Mouse (Mus musculus) forebrain, embryonic 13.5 days (tissue): ENCODE measurements around the gene Otx1. TPM values are rescaled to one million over a fixed set of nuclear protein-coding genes. Genes with fewer than 3 reads are reported as not detected.

Experiments used
- ATAC-seq: fragments of 200-750 bp; cut with Nextera tagmentation; 2 replicates; pipeline ENCODE4 v1.8.0; 2017
- H3K27ac ChIP-seq: fragments of 300-500 bp; sonication (generic); 2 replicates; pipeline ENCODE4 v1.5.1; 2015; ENCODE audit warnings: inconsistent platforms, mild to moderate bottlenecking, moderate library complexity
- H3K27me3 ChIP-seq: fragments of 300-500 bp; sonication (generic); 2 replicates; pipeline ENCODE4 v1.6.1; 2015; ENCODE audit warnings: mild to moderate bottlenecking, inconsistent platforms
- H3K36me3 ChIP-seq: fragments of 300-500 bp; sonication (generic); 2 replicates; pipeline ENCODE4 v1.6.1; 2015; ENCODE audit warnings: mild to moderate bottlenecking, inconsistent platforms; ENCODE audit not compliant: poor library complexity, severe bottlenecking
- H3K4me1 ChIP-seq: fragments of 300-500 bp; sonication (generic); 2 replicates; pipeline ENCODE4 v1.6.1; 2015; ENCODE audit warnings: inconsistent platforms
- H3K4me2 ChIP-seq: fragments of 300-500 bp; sonication (generic); 2 replicates; pipeline ENCODE4 v1.6.1; 2015; ENCODE audit warnings: inconsistent platforms, mild to moderate bottlenecking, moderate library complexity
- H3K4me3 ChIP-seq: fragments of 300-500 bp; sonication (generic); 2 replicates; pipeline ENCODE4 v1.5.1; 2015; ENCODE audit warnings: mild to moderate bottlenecking, inconsistent platforms
- H3K9ac ChIP-seq: fragments of 300-500 bp; sonication (generic); 2 replicates; pipeline ENCODE4 v1.6.1; 2015; ENCODE audit warnings: mild to moderate bottlenecking, inconsistent platforms
- H3K9me3 ChIP-seq: fragments of 300-500 bp; sonication (generic); replicated peaks from 2 replicates; pipeline ENCODE4 v1.6.1; 2016; ENCODE audit warnings: inconsistent platforms
- WGBS: fragments of 180-500 bp; shearing (Covaris S2); methylation state at CpG from one replicate; pipeline ENCODE4 v1.1.7; 2015; 5-methylcytosine and 5-hydroxymethylcytosine counted together
- polyA plus RNA-seq: library from polyadenylated mRNA; unstranded; fragments of >200 nt; fragmentation: Nextera tagmentation; extraction: Ambion mirVana; gene quantifications from 2 replicates; pipeline ENCODE4 v1.2.1, GENCODE M21; 2015

Otx1 gene
- 20.0 and 24.0 TPM in 2 replicates for polyA plus RNA-seq

GRCm38 (mm10) chr11:22002783-22003340 lies at the start of gene Otx1:
TSS of gene Otx1 (minus strand) at chr11:22002897.
- no peak for ATAC-seq
- peak within 1 kb of the TSS; percentile 88 for H3K4me2 ChIP-seq
- no peaks in the 10 kb centered on the region for H3K9me3 ChIP-seq
- WGBS: under 1% methylated on average over 34 of the region's 34 CpGs
- H3K4me3 ChIP-seq: peak within 1 kb of the TSS; percentile 75
- peak within 1 kb of the TSS; percentile 98 for H3K27ac ChIP-seq
- peaks cover 67% of the 10 kb centered on the region for H3K4me1 ChIP-seq
- peaks cover 67% of the 10 kb centered on the region for H3K27me3 ChIP-seq
- no peaks in the 10 kb centered on the region for H3K36me3 ChIP-seq
- H3K9ac ChIP-seq: peak within 1 kb of the TSS; percentile 96

GRCm38 (mm10) chr11:22050864-22051263 lies 48.2 kb upstream of the Otx1 start:
- H3K9me3 ChIP-seq: no peaks in the 10 kb centered on the region
- ATAC-seq: no peak
- H3K27ac ChIP-seq: no peak overlapping the region
- 0 out of 2 replicates have a peak, but pooled peaks cover 4% of the 10 kb centered on the region for H3K36me3 ChIP-seq
- H3K27me3 ChIP-seq: no peaks in the 10 kb centered on the region
- no peak overlapping the region for H3K9ac ChIP-seq
- no peaks in the 10 kb centered on the region for H3K4me1 ChIP-seq
- WGBS: 86% methylated on average over 7 of the region's 7 CpGs
- no peak overlapping the region for H3K4me3 ChIP-seq
- H3K4me2 ChIP-seq: no peak overlapping the region

GRCm38 (mm10) chr11:22039854-22040426 lies 37.2 kb upstream of the Otx1 start:
- H3K36me3 ChIP-seq: no peaks in the 10 kb centered on the region
- ATAC-seq: no peak
- no peaks in the 10 kb centered on the region for H3K9me3 ChIP-seq
- peaks cover 35% of the 10 kb centered on the region for H3K4me1 ChIP-seq
- H3K9ac ChIP-seq: no peak overlapping the region
- no peak overlapping the region for H3K4me2 ChIP-seq
- H3K4me3 ChIP-seq: no peak overlapping the region
- no peaks in the 10 kb centered on the region for H3K27me3 ChIP-seq
- WGBS: 24% methylated on average over 6 of the region's 6 CpGs
- no peak overlapping the region for H3K27ac ChIP-seq

GRCm38 (mm10) chr11:22034564-22035105 lies 31.9 kb upstream of the Otx1 start:
- Histone ChIP-seq H3K36me3 (no peaks in the 10 kb centered on the region), H3K9me3 (no peaks in the 10 kb centered on the region), H3K9ac (no peak overlapping the region), H3K4me2 (0 out of 2 replicates have a peak overlapping the region, but pooled peaks have one; percentile 2), H3K4me3 (no peak overlapping the region), H3K27ac (no peak overlapping the region), H3K27me3 (no peaks in the 10 kb centered on the region), H3K4me1 (peaks cover 29% of the 10 kb centered on the region)
- ATAC-seq: peak; percentile 59; the same call in 1 of the 2 replicates
- 1% methylated on average over 7 of the region's 7 CpGs for WGBS

GRCm38 (mm10) chr11:22033582-22033981 lies 30.9 kb upstream of the Otx1 start:
- 69% methylated on average over 3 of the region's 3 CpGs for WGBS
- no peak overlapping the region for H3K4me3 ChIP-seq
- peaks cover 23% of the 10 kb centered on the region for H3K4me1 ChIP-seq
- H3K27me3 ChIP-seq: no peaks in the 10 kb centered on the region
- H3K36me3 ChIP-seq: no peaks in the 10 kb centered on the region
- no peak overlapping the region for H3K4me2 ChIP-seq
- no peak overlapping the region for H3K9ac ChIP-seq
- H3K9me3 ChIP-seq: no peaks in the 10 kb centered on the region
- H3K27ac ChIP-seq: no peak overlapping the region
- ATAC-seq: no peak

- H3K4me1 ChIP-seq: peaks cover 24% of the 10 kb centered on the region
- WGBS: 90% methylated on average over 2 of the region's 2 CpGs
- H3K27me3 ChIP-seq: no peaks in the 10 kb centered on the region
- H3K27ac ChIP-seq: no peak overlapping the region
- H3K9ac ChIP-seq: no peak overlapping the region
- no peak for ATAC-seq
- H3K9me3 ChIP-seq: no peaks in the 10 kb centered on the region
- H3K4me3 ChIP-seq: no peak overlapping the region
- no peaks in the 10 kb centered on the region for H3K36me3 ChIP-seq
- no peak overlapping the region for H3K4me2 ChIP-seq
Measured at GRCm38 (mm10) chr11:22020602-22021001, 17.9 kb upstream of the Otx1 start.

GRCm38 (mm10) chr11:22017444-22017843 lies 14.7 kb upstream of the Otx1 start:
- no peaks in the 10 kb centered on the region for H3K27me3 ChIP-seq
- no peaks in the 10 kb centered on the region for H3K36me3 ChIP-seq
- no peak overlapping the region for H3K9ac ChIP-seq
- 2% methylated on average over 8 of the region's 8 CpGs for whole genome bisulfite sequencing
- H3K27ac ChIP-seq: peak overlapping the region; percentile 40
- no peak overlapping the region for H3K4me3 ChIP-seq
- no peaks in the 10 kb centered on the region for H3K9me3 ChIP-seq
- H3K4me1 ChIP-seq: peaks cover 33% of the 10 kb centered on the region
- peak overlapping the region; percentile 22; the same call in 1 of the 2 replicates for H3K4me2 ChIP-seq
- ATAC-seq: peak; percentile 96

GRCm38 (mm10) chr11:22016341-22016740 lies 13.6 kb upstream of the Otx1 start:
- no peaks in the 10 kb centered on the region for H3K27me3 ChIP-seq
- WGBS: 4% methylated on average over 3 of the region's 3 CpGs
- H3K4me2 ChIP-seq: no peak overlapping the region
- H3K4me3 ChIP-seq: no peak overlapping the region
- H3K4me1 ChIP-seq: peaks cover 34% of the 10 kb centered on the region
- no peak overlapping the region for H3K27ac ChIP-seq
- peak; percentile 31; the same call in 1 of the 2 replicates for ATAC-seq
- H3K36me3 ChIP-seq: no peaks in the 10 kb centered on the region
- H3K9ac ChIP-seq: no peak overlapping the region
- no peaks in the 10 kb centered on the region for H3K9me3 ChIP-seq

GRCm38 (mm10) chr11:22008817-22009216 lies 6.1 kb upstream of the Otx1 start:
- Histone ChIP-seq H3K36me3 (no peaks in the 10 kb centered on the region), H3K4me3 (peak overlapping the region; percentile 75), H3K4me2 (peak overlapping the region; percentile 88), H3K27me3 (peaks cover 37% of the 10 kb centered on the region), H3K9me3 (no peaks in the 10 kb centered on the region), H3K27ac (peak overlapping the region; percentile 97), H3K9ac (peak overlapping the region; percentile 84), H3K4me1 (peaks cover 54% of the 10 kb centered on the region)
- WGBS: 7% methylated on average over 2 of the region's 2 CpGs
- ATAC-seq: no peak

GRCm38 (mm10) chr11:22008129-22008596 lies 5.5 kb upstream of the Otx1 start:
- peaks cover 61% of the 10 kb centered on the region for H3K4me1 ChIP-seq
- H3K4me2 ChIP-seq: peak overlapping the region; percentile 88
- H3K4me3 ChIP-seq: peak overlapping the region; percentile 75
- ATAC-seq: peak; percentile 62
- under 1% methylated on average over 10 of the region's 10 CpGs for WGBS
- H3K36me3 ChIP-seq: no peaks in the 10 kb centered on the region
- peak overlapping the region; percentile 97 for H3K27ac ChIP-seq
- H3K27me3 ChIP-seq: peaks cover 37% of the 10 kb centered on the region
- H3K9ac ChIP-seq: peak overlapping the region; percentile 84
- H3K9me3 ChIP-seq: no peaks in the 10 kb centered on the region

- Histone ChIP-seq H3K4me1 (peaks cover 63% of the 10 kb centered on the region), H3K4me3 (peak overlapping the region; percentile 75), H3K27ac (peak overlapping the region; percentile 97), H3K9me3 (no peaks in the 10 kb centered on the region), H3K4me2 (peak overlapping the region; percentile 88), H3K9ac (peak overlapping the region; percentile 84), H3K36me3 (no peaks in the 10 kb centered on the region), H3K27me3 (peaks cover 37% of the 10 kb centered on the region)
- ATAC-seq: no peak
- WGBS: 1% methylated on average over 6 of the region's 6 CpGs
Measured at GRCm38 (mm10) chr11:22007781-22008110, 5.0 kb upstream of the Otx1 start.

GRCm38 (mm10) chr11:22007088-22007780 lies 4.5 kb upstream of the Otx1 start:
- ATAC-seq: peak; percentile 64
- peak overlapping the region; percentile 75 for H3K4me3 ChIP-seq
- peak overlapping the region; percentile 84 for H3K9ac ChIP-seq

More at GRCm38 (mm10) chr11:22007088-22007780, 4.5 kb upstream of the Otx1 start:
- H3K27me3 ChIP-seq: peaks cover 40% of the 10 kb centered on the region
- H3K9me3 ChIP-seq: no peaks in the 10 kb centered on the region
- peak overlapping the region; percentile 97 for H3K27ac ChIP-seq
- H3K4me1 ChIP-seq: peaks cover 64% of the 10 kb centered on the region
- H3K36me3 ChIP-seq: no peaks in the 10 kb centered on the region
- 2% methylated on average over 20 of the region's 20 CpGs for WGBS
- H3K4me2 ChIP-seq: peak overlapping the region; percentile 88
